Mouse (Mus musculus): Measurements from ENCODE around the gene Myh7b. TPM values are rescaled to one million over a fixed set of nuclear protein-coding genes. Genes with fewer than 3 reads are reported as not detected.

Gene Myh7b
- polyA plus RNA-seq, 1 experiment from 2014 or later = 1.9 TPM

DNA sequence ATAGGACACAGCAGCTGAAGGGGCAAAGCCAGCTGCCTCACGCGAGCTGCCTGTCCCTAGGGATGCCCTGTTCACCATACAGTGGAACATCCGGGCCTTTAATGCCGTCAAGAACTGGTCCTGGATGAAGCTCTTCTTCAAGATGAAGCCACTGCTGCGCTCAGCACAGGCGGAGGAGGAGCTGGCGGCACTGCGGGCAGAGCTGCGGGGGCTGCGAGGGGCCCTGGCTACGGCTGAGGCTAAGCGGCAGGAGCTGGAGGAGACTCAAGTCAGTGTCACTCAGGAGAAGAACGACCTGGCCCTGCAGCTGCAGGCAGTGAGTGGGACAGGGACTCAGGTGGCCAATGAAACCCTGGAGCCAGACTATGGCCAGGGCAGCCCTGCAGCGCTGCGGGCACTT is 15.3 kb downstream of the Myh7b start:
- no peak overlapping the region for H3K27ac ChIP-seq
- WGBS = 52% methylated on average over 15 of the region's 15 CpGs
- ATAC-seq (ENCODE audit: insufficient number of reproducible peaks, insufficient read depth, low FRiP score, low TSS enrichment, low read depth) = no peak
- no peak overlapping the region for H3K4me2 ChIP-seq
- H3K4me3 ChIP-seq (replicated peaks) = no peak overlapping the region
- H3K36me3 ChIP-seq = peaks cover 2% of the 10 kb centered on the region
- H3K9me3 ChIP-seq = no peaks in the 10 kb centered on the region
- H3K27me3 ChIP-seq = peaks cover 81% of the 10 kb centered on the region
- no peak overlapping the region for H3K9ac ChIP-seq (replicated peaks)
- peaks cover 21% of the 10 kb centered on the region for H3K4me1 ChIP-seq (replicated peaks)

DNA sequence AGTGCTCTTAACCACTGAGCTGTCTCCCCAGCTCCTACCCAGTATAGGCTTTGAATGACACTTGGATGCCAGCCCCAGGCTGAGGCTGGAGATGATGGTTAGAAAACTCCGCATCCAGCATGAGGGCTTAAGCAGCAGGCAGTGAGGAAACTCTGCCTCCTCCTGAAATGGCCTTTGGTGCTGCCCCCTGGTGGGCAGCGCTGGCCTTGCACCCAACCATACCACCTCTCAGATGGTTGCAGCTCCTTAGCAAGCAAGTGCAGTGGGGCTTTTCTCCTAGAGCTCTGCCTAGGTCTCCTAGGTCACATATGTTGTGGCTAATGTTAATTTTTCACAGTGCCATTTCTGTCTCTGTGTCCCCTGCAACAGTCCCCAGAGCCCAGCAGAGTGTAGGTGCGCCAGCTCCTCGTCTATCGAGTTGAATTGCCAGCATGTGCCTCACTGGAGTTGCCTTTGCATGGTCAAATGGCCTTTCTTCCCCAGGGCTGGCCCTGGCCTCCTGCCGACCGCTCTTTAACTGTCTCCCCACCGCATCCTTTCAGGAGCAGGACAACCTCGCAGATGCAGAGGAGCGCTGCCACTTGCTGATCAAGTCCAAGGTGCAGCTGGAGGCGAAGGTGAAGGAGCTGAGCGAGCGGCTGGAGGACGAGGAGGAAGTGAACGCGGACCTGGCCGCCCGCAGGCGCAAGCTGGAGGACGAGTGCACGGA is 16.2 kb downstream of the Myh7b start:
- H3K9me3 ChIP-seq = no peaks in the 10 kb centered on the region
- 39% methylated on average over 21 of the region's 21 CpGs for WGBS
- peaks cover 24% of the 10 kb centered on the region for H3K4me1 ChIP-seq (replicated peaks)
- H3K9ac ChIP-seq (replicated peaks) = no peak overlapping the region
- no peak overlapping the region for H3K4me3 ChIP-seq (replicated peaks)
- no peak for ATAC-seq (ENCODE audit: insufficient number of reproducible peaks, insufficient read depth, low FRiP score, low TSS enrichment, low read depth)
- peaks cover 89% of the 10 kb centered on the region for H3K27me3 ChIP-seq
- peaks cover 11% of the 10 kb centered on the region for H3K36me3 ChIP-seq
- no peak overlapping the region for H3K27ac ChIP-seq
- no peak overlapping the region for H3K4me2 ChIP-seq

GRCm38 (mm10) chr2:155628112-155628511 is 17.1 kb downstream of the Myh7b start:
- no peak overlapping the region for H3K27ac ChIP-seq
- H3K36me3 ChIP-seq = peaks cover 21% of the 10 kb centered on the region
- H3K4me2 ChIP-seq = no peak overlapping the region
- no peak overlapping the region for H3K9ac ChIP-seq (replicated peaks)
- ATAC-seq (ENCODE audit: insufficient number of reproducible peaks, insufficient read depth, low FRiP score, low TSS enrichment, low read depth) = no peak
- H3K4me1 ChIP-seq (replicated peaks) = peaks cover 24% of the 10 kb centered on the region
- no peaks in the 10 kb centered on the region for H3K9me3 ChIP-seq
- H3K4me3 ChIP-seq (replicated peaks) = no peak overlapping the region
- 81% methylated on average over 9 of the region's 9 CpGs for WGBS
- H3K27me3 ChIP-seq = peaks cover 89% of the 10 kb centered on the region

DNA sequence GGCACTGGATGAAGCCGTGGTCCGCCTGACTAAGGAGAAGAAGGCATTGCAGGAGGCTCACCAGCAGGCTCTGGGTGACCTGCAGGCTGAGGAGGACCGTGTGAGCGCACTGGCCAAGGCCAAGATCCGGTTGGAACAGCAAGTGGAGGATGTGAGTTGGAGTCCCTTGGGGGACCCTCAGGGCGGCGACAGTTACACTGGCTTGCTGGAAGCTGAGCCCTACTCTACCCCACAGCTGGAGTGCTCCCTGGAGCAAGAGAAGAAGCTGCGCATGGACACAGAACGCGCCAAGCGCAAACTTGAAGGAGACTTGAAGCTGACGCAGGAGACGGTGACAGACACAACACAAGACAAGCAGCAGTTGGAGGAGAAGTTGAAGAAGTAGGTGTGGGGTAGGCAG is 17.5 kb downstream of the Myh7b start:
- peaks cover 24% of the 10 kb centered on the region for H3K4me1 ChIP-seq (replicated peaks)
- H3K4me2 ChIP-seq = no peak overlapping the region
- no peak overlapping the region for H3K9ac ChIP-seq (replicated peaks)
- peak overlapping the region; percentile 41; the same call in 1 of the 2 replicates for H3K4me3 ChIP-seq (replicated peaks)
- H3K27me3 ChIP-seq = peaks cover 91% of the 10 kb centered on the region
- WGBS = 72% methylated on average over 13 of the region's 13 CpGs
- peaks cover 25% of the 10 kb centered on the region for H3K36me3 ChIP-seq
- no peak overlapping the region for H3K27ac ChIP-seq
- H3K9me3 ChIP-seq = no peaks in the 10 kb centered on the region
- no peak for ATAC-seq (ENCODE audit: insufficient number of reproducible peaks, insufficient read depth, low FRiP score, low TSS enrichment, low read depth)

DNA sequence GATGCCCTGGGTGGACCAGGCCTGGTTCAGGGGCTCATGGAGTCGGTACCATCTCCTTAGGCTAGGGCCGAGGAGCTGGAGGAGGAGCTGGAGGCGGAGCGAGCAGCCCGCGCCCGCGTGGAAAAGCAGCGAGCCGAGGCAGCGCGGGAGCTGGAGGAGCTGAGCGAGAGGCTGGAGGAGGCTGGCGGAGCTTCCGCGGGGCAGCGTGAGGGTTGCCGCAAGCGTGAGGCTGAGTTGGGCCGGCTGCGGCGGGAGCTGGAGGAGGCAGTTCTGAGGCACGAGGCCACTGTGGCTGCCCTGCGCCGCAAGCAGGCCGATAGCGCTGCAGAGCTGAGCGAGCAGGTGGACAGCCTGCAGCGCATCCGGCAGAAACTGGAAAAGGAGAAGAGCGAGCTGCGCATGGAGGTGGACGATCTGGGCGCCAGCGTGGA is 18.2 kb downstream of the Myh7b start:
- H3K4me3 ChIP-seq (replicated peaks) = peak overlapping the region; percentile 41
- H3K36me3 ChIP-seq = peaks cover 32% of the 10 kb centered on the region
- no peaks in the 10 kb centered on the region for H3K9me3 ChIP-seq
- no peak overlapping the region for H3K27ac ChIP-seq
- peak overlapping the region; percentile 47 for H3K9ac ChIP-seq (replicated peaks)
- WGBS = 2% methylated on average over 35 of the region's 35 CpGs
- H3K4me1 ChIP-seq (replicated peaks) = peaks cover 24% of the 10 kb centered on the region
- peaks cover 98% of the 10 kb centered on the region for H3K27me3 ChIP-seq
- ATAC-seq (ENCODE audit: insufficient number of reproducible peaks, insufficient read depth, low FRiP score, low TSS enrichment, low read depth) = no peak
- H3K4me2 ChIP-seq = peak overlapping the region; percentile 74

- no peaks in the 10 kb centered on the region for H3K9me3 ChIP-seq
- H3K9ac ChIP-seq (replicated peaks) = no peak overlapping the region; the same call in 1 of the 2 replicates
- peak overlapping the region; percentile 23 for H3K4me2 ChIP-seq
- H3K4me3 ChIP-seq (replicated peaks) = no peak overlapping the region
- no peak overlapping the region for H3K27ac ChIP-seq
- WGBS = 23% methylated on average over 20 of the region's 20 CpGs
- H3K27me3 ChIP-seq = peaks cover 96% of the 10 kb centered on the region
- ATAC-seq (ENCODE audit: insufficient number of reproducible peaks, insufficient read depth, low FRiP score, low TSS enrichment, low read depth) = no peak
- H3K36me3 ChIP-seq = peaks cover 41% of the 10 kb centered on the region
- H3K4me1 ChIP-seq (replicated peaks) = peaks cover 24% of the 10 kb centered on the region
Measured at GRCm38 (mm10) chr2:155630153-155630552, 19.1 kb downstream of the Myh7b start.

- 12% methylated on average over 43 of the region's 43 CpGs for WGBS
- H3K27me3 ChIP-seq = peaks cover 89% of the 10 kb centered on the region
- no peak overlapping the region; the same call in 1 of the 2 replicates for H3K9ac ChIP-seq (replicated peaks)
- H3K4me1 ChIP-seq (replicated peaks) = peaks cover 24% of the 10 kb centered on the region
- H3K9me3 ChIP-seq = no peaks in the 10 kb centered on the region
- H3K36me3 ChIP-seq = peaks cover 48% of the 10 kb centered on the region
- no peak for ATAC-seq (ENCODE audit: insufficient number of reproducible peaks, insufficient read depth, low FRiP score, low TSS enrichment, low read depth)
- no peak overlapping the region for H3K4me3 ChIP-seq (replicated peaks)
- H3K27ac ChIP-seq = no peak overlapping the region
- H3K4me2 ChIP-seq = peak overlapping the region; percentile 23
Measured at GRCm38 (mm10) chr2:155630590-155631416, 19.8 kb downstream of the Myh7b start.

DNA sequence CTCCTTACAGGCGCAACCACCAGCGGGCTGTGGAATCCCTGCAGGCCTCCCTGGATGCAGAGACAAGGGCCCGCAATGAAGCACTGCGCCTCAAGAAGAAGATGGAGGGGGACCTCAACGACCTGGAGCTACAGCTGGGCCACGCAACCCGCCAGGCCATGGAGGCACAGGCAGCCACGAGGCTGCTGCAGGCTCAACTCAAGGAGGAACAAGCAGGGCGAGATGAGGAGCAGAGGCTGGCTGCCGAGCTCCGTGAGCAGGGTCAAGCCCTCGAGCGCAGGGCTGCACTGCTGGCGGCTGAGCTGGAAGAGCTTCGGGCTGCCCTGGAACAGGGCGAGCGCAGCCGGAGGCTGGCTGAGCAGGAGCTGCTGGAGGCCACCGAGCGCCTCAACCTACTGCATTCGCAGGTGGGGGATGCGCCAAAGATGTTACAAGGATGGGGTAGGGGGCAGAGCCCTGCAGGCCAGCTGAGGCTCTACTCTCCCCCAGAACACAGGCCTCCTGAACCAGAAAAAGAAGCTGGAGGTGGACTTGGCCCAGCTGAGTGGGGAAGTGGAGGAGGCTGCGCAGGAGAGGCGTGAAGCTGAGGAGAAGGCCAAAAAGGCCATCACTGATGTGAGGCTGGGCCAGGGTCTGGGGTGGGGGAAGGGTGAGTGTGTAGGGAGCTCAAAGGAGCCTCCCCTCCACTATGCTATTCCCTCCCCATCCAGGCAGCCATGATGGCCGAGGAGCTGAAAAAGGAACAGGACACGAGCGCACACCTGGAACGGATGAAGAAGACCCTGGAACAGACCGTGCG is 21.3 kb downstream of the Myh7b start:
- Histone ChIP-seq H3K27ac (no peak overlapping the region), H3K4me1 (replicated peaks) (peaks cover 24% of the 10 kb centered on the region), H3K36me3 (peaks cover 63% of the 10 kb centered on the region), H3K4me2 (no peak overlapping the region), H3K9ac (replicated peaks) (no peak overlapping the region), H3K4me3 (replicated peaks) (no peak overlapping the region), H3K27me3 (peaks cover 74% of the 10 kb centered on the region), H3K9me3 (no peaks in the 10 kb centered on the region)
- no peak for ATAC-seq (ENCODE audit: insufficient number of reproducible peaks, insufficient read depth, low FRiP score, low TSS enrichment, low read depth)
- WGBS = 71% methylated on average over 30 of the region's 30 CpGs

GRCm38 (mm10) chr2:155633121-155633520 is 22.1 kb downstream of the Myh7b start:
- ATAC-seq (ENCODE audit: insufficient number of reproducible peaks, insufficient read depth, low FRiP score, low TSS enrichment, low read depth) = no peak
- H3K4me2 ChIP-seq = no peak overlapping the region
- no peak overlapping the region for H3K9ac ChIP-seq (replicated peaks)
- H3K4me1 ChIP-seq (replicated peaks) = peaks cover 24% of the 10 kb centered on the region
- 58% methylated on average over 19 of the region's 19 CpGs for WGBS
- no peaks in the 10 kb centered on the region for H3K9me3 ChIP-seq
- peaks cover 71% of the 10 kb centered on the region for H3K36me3 ChIP-seq
- H3K27me3 ChIP-seq = peaks cover 66% of the 10 kb centered on the region
- no peak overlapping the region for H3K27ac ChIP-seq
- H3K4me3 ChIP-seq (replicated peaks) = no peak overlapping the region

- Histone ChIP-seq H3K4me1 (replicated peaks) (peaks cover 23% of the 10 kb centered on the region), H3K4me2 (no peak overlapping the region), H3K27ac (no peak overlapping the region), H3K9me3 (no peaks in the 10 kb centered on the region), H3K9ac (replicated peaks) (no peak overlapping the region), H3K4me3 (replicated peaks) (no peak overlapping the region), H3K36me3 (peaks cover 77% of the 10 kb centered on the region), H3K27me3 (peaks cover 60% of the 10 kb centered on the region)
- WGBS = 91% methylated on average over 9 of the region's 9 CpGs
- no peak for ATAC-seq (ENCODE audit: insufficient number of reproducible peaks, insufficient read depth, low FRiP score, low TSS enrichment, low read depth)
Measured at GRCm38 (mm10) chr2:155633731-155634130, 22.7 kb downstream of the Myh7b start.

GRCm38 (mm10) chr2:155634562-155634961 is 23.6 kb downstream of the Myh7b start:
- H3K9ac ChIP-seq (replicated peaks) = no peak overlapping the region
- WGBS = 94% methylated on average over 8 of the region's 8 CpGs
- no peak for ATAC-seq (ENCODE audit: insufficient number of reproducible peaks, insufficient read depth, low FRiP score, low TSS enrichment, low read depth)
- no peak overlapping the region for H3K27ac ChIP-seq
- no peaks in the 10 kb centered on the region for H3K9me3 ChIP-seq
- H3K27me3 ChIP-seq = peaks cover 52% of the 10 kb centered on the region
- peaks cover 15% of the 10 kb centered on the region for H3K4me1 ChIP-seq (replicated peaks)
- H3K4me2 ChIP-seq = no peak overlapping the region
- H3K4me3 ChIP-seq (replicated peaks) = no peak overlapping the region
- peaks cover 85% of the 10 kb centered on the region for H3K36me3 ChIP-seq
